Mouse (Mus musculus): Measurements from ENCODE around the gene Ankrd52. TPM values are rescaled to one million over a fixed set of nuclear protein-coding genes. Genes with fewer than 3 reads are reported as not detected.

Gene Ankrd52
- total RNA-seq, 2 experiments from 2014 or later, result 41.2 to 43.2 TPM

DNA sequence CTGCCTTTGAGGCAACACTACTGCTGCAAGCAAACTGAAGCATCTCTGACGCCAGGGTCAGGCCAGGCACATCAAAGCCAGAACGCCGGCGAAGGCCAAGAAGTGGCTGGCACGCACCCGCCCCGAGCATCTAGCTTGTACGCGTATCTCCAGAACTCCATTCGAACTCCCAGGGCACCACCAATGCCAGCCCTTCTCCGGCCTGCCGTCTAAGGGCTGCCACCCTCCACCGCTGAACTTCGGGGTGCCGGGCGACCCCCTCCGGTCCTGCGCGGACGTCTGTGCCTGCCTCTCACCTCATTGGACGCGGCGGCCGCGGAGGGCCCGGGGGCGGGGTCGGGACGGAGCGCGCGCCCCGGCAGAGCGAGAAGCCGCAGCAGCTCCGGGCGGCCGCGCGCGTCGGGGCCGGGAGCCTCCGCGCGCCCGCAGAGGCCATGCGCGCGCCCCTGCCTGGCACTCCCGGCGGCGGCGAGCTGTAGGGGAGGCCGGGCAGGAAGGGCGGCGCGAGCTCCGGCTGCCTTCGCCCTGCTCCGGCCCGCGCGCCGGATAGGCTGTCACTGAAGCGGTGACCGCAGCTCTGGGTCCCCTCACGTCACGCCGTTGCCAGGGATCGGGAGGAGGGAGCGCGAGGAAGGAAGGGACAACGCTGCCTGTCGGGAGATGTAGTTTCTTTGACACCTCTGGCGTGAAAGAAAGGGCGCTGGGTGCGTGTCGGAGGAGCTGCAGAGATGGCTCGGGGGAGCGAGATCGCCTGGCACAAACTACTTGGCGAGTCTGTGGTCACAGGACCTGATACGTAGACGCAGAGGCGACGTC lies 8.3 kb upstream of the Ankrd52 start, which contains the start of gene Coq10a:
TSS of gene Coq10a (minus strand) at position 596 of the 816 bp plus-strand sequence.
- peak; percentile 88 to 92 for DNase-seq
- intact Hi-C loops (cut with DNase I), result no loop called here

DNA sequence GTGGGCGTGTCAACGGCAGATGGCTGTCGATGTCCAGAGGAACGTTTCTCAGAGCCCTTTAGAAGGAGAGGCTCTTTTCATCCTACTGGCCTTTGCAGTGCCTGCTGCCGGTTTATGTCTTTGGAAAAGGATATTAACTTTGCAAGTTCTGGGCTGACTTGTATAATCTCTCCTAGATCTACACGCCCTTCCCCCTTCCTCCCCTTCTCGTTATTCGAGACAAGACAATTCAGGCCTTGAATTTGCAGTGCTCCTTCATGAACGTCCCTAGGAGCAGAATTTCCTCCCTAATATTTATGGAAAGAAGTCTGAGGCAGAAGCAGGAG lies 7.7 kb upstream of the Ankrd52 start:
- no peak for DNase-seq
- intact Hi-C loops (cut with DNase I), result no loop called here

DNA sequence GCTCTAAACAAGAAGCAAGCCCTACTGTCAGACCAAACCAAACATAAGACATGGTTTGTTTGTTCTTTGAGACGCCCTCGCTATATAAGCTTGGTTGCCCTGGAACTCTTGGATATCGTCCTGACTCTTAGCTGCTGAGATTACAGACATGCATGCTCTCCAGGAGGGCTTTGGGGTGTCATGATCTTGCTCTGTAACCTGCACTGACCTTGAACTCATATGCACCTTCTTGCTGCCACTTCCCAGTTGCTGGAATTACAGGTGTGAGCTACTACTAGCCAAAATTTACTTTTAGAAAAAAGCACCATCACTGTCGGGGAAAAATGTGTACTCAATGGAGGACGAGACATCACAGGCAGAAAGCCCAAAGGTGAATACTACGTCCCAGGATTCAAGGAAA lies 7.3 kb upstream of the Ankrd52 start:
- DNase-seq, result no peak
- intact Hi-C loops (cut with DNase I), result no loop called here

DNA sequence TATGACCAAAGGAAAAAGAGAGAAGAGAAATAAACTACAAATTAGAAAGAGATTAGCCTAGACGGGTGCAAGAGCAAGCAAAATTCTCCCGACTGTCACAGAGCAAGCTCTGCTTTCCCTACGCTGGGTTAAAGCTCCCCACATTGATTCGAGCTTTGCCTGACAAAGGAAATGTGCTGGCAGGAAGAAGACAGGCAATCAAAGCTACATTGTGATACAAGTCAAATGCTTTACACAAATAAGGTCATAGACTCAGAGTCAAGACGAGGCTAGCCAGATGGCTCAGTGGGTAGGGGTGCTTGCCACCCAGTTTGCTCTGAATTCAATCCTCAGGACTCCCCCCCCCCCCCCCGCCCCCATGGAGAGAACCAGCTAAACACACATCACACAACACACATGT lies 6.9 kb upstream of the Ankrd52 start:
- no peak for DNase-seq
- intact Hi-C loops (cut with DNase I), result no loop called here

DNA sequence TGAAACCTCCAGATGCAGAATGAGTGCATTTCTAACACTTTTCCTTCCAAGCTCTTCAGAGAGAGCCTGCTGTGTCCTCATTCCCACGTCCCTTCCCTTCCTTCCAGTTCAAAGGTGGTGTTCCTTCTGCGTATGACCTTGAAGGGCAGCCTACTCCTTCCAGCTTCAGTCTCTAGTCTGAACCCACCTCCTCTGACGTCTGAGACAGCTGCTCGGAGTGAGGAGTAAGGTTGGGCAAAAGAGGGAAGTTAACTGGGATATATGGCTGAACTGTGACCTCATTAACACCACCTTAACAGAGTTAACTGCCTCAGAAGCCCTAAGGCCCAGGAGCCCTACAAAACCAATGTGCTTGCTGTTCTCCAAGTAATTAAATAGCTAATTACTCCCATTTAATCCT lies 6.3 kb upstream of the Ankrd52 start:
- intact Hi-C loops (cut with DNase I), result no loop called here
- DNase-seq, result no peak

DNA sequence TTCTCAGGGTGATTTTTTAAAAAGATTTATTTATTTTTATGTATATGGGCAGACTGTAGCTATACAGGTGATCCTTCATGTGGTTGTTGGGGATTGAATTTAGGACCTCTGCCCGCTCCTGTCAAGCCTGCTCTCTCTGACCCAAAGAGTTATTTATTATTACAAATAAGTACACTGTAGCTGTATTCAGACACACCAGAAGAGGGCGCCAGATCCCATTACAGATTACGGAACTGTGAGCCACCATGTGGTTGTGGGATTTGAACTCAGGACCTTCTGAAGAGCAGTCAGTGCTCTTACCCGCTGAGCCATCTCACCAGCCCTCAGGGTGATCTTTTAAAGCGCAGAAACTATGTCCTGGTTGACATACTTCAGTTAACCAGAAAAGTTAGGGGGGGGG lies 4.8 kb upstream of the Ankrd52 start:
- no peak for DNase-seq
- intact Hi-C loops (cut with DNase I), result no loop called here

DNA sequence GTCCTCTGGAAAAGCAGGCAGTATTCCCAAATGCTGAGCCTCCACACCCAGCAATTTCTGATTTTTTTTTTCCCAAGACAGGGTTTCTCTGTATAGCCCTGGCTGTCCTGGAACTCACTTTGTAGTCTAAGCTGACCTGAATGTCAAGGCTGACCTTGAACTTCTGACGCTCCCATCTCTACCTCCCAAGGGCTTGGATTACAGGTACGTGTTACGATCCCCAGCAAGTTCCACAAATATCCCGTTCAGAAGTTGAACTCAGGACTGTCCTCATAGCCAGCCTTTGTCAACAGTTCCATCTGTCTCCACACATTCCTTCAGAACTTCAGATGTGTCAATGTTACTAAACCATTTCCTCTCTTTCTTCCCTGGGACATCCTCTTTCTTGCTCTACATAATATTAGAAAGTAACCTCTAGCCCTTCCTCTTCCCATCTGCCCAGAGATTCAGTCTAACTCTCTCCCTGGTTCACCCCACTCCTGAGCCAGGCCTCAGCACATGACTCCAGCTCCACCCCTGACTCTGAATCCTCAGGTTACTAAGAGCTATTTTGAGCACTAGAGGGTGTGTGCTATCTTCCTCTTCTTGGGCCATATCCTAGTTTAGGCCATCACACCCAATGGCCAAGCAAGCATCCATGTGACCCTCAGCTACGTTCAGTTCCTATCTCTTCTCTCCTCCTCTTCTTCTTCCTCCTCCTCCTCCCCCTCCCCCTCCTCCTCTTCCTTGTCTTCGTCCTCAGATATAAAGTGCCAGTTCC lies 3.7 kb upstream of the Ankrd52 start:
- no peak for DNase-seq
- intact Hi-C loops (cut with DNase I), result no loop called here

DNA sequence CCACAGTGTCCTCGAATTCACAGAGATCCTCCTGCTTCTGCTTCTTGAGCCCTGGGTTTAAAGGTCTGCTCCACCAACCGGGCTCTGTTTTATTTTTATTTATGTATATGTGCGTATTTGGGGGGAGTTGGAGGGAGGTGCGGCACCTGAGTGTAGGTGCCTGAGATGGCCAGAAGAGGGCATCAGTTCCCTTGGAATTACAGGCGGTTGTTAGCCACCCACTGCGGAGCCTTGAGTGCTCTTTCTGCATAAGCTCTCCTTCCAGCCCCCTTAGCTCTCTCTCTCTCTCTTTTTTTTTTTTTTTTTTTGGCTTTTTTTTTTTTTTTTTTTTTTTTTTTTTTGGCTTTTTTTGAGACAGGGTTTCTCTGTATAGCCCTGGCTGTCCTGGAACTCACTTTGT lies 2.5 kb upstream of the Ankrd52 start:
- intact Hi-C loops (cut with DNase I), result no loop called here

DNA sequence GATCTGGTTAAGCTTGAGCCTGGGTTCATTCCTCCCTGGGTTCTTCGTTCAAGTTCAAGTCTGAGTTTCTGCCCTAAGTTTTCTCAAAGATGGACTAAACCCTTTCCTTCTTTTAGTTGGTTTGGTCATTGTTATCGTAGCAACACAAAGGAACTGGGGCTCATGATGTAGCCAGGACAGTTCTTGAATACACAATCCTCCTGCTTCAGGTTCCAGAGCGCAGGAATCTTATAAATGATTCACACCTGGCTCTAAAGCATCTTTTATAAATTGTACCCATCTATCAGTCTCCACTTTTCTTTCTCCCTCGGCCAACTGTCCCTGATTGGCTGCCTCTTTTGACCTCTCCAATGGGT lies 838 bp upstream of the Ankrd52 start:
- intact Hi-C loops (cut with DNase I), result loop anchor here (5.0 kb wide), 1 partner anchor 39 kb away; the partner anchor contains the start of gene Cs
- no peak for DNase-seq

More for the DNA sequence above, 2.5 kb upstream of the Ankrd52 start:
- no peak for DNase-seq

DNA sequence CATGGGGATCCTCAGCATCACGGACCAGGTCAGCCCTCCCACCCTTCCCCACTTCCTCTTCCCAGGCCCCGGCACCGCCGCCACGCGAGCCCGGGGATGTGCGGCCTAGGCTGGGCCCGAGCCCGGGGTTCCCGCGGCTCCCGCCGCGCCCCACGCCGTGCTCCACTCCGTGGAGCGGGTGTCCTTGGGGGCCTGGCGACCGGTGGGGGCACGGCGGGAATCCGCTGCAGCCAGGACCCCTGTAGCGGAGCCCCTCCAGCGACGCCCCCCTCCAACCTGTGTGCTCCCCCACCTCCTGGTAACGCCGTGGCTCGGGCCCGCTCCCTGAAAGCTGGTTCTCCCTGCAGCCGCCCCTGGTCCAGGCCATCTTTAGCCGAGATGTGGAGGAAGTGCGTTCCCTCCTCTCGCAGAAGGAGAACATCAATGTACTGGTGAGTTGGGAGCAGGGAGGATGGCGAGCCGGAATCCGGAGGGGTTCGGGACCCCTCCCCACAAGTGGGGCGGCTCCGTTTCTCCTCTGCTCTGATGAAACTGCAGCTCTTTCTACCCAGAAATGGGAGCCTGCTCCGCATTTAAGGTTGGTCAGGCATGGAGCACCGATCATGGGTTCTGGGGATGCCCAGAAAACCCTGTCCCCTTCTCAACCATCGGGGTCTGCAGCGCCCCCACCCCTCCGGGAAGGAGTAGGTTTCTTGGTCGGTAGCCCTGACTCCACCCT lies 466 bp downstream of the Ankrd52 start:
- peak in 1 of 2 experiments; percentile 47 for DNase-seq
- intact Hi-C loops (cut with DNase I), result loop anchor here (1.0 to 5.0 kb wide), 2 partner anchors 32 to 40 kb away; partner anchors contain the start of gene Cs

DNA sequence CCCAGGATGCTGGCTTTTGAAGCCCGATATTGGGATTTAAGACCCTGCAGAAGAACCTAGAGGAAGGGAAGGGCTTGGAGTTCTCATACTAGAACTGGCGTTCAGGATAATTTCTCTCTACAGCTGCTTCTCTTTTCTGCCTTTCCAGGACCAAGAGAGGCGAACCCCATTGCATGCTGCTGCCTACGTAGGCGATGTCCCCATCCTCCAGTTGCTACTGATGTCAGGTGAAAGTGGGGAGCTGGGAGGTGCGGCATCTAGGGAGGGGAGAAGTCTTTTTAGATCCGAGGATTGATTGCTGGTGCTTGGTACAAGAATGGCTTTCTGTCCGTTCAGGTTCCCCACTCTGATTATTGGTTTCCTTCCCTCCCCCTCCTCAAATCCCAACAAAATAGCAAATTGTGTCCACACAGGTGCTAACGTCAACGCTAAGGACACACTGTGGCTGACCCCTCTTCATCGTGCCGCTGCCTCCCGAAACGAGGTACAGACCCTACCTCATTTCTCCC lies 1.1 kb downstream of the Ankrd52 start:
- intact Hi-C loops (cut with DNase I), result loop anchor here (1.0 to 5.0 kb wide), 2 partner anchors 31 to 41 kb away; partner anchors contain the start of gene Cs
- DNase-seq, result no peak

DNA sequence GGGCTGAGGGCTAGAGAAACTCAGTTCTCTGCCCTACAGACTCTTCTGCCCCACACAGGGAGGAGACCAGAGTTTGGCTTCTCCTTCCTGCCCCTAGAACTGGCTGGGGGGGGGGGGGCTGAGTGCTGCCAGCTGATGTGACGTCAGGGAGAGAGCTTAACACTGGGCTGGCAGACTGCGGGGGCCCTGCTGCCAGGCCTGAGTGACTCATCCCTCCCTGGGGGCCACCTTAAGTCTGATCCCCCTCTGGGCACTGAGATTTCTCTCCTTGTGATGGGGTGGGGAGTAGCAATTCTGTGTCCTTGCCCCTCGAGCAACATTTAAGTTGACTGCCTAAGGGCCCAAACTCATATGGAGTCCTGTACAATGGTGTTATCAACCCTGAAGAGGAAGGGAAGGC lies 1.5 kb downstream of the Ankrd52 start:
- intact Hi-C loops (cut with DNase I), result loop anchor here (5.0 kb wide), 1 partner anchor 41 kb away; the partner anchor contains the start of gene Cs
- no peak for DNase-seq

DNA sequence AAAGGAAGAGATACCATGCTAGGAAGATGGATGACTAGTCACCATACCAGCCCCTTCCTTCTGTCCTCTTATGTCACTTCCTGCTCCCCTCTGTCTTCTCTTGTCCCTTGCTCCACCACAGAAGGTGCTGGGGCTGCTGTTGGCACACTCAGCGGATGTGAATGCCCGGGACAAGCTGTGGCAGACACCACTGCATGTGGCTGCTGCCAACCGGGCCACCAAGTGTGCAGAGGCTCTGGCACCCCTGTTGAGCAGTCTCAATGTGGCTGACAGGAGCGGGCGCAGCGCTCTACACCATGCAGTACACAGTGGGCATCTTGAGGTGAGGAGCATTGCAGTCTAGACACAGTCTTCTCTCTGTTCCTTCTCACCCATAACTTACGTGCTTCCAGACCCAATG lies 2.3 kb downstream of the Ankrd52 start:
- DNase-seq, result no peak
- intact Hi-C loops (cut with DNase I), result loop anchor here (5.0 kb wide), 1 partner anchor 42 kb away; the partner anchor contains the start of gene Cs

DNA sequence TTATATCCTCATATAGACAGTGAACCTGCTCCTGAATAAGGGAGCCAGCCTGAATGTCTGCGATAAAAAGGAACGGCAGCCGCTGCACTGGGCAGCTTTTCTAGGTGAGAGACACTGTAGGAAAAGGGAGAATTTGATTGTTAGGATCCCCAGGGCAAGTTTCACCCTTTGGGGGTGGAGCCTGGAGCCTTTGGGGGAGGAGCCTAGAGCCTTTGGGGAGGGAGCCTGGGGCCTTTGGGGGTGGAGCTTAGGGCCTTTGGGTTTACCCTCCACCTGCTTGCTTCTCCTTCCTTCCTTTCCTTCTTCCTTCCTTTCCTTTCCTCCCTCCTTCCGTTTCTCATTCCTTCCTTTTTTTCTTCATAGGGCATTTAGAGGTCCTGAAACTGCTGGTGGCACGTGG lies 3.6 kb downstream of the Ankrd52 start:
- no peak for DNase-seq
- intact Hi-C loops (cut with DNase I), result no loop called here

DNA sequence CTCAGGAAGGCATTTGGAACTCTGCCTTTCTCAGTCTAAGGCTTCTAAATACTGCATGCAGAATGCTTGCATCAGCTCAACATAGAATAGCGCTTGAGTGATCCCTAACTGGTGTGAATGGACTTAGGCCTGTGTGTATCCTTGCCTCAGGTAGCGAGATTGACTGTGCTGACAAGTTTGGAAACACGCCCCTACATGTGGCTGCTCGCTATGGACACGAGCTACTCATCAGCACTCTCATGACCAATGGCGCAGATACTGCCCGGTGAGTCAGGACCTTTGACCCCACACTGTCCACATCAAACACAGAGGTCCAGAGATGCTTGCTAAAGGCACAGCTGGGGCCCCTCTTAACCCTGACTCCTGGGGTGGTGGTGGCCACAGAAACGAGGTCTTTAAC lies 5.6 kb downstream of the Ankrd52 start:
- intact Hi-C loops (cut with DNase I), result no loop called here

DNA sequence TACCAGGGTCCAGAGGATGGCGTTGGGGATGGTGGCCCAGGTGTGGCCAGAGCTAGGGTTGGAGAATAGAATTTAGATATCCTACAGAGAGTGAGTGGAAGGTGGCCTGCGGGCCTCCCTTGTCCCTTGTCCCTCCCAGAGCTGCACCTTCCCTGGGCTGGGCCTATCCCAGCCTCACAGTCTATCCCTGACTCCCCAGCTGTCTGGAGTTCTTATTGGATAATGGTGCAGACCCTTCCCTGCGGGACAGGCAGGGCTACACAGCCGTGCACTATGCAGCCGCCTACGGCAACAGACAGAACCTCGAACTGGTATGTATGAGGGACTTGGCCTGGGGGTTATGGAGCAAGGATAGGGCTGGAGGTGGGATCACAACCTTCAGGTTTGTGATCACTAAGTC lies 9.0 kb downstream of the Ankrd52 start:
- intact Hi-C loops (cut with DNase I), result no loop called here
- no peak for DNase-seq

More for the DNA sequence above, 5.6 kb downstream of the Ankrd52 start:
- no peak for DNase-seq

DNA sequence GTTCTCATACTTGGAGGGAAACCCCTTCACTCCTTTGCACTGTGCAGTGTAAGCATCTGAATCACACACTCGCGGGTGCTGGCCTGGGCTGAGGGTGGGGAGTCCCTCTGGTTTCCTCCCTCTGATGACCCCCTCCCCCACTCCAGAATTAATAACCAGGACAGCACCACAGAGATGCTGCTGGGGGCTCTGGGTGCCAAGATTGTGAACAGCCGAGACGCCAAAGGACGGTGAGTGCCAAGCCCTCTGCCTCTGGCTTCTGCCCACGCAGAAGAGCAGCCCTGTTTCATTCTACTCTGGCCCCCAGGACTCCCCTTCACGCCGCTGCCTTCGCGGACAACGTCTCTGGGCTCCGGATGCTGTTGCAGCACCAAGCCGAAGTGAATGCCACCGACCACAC lies 12.0 kb downstream of the Ankrd52 start:
- intact Hi-C loops (cut with DNase I), result no loop called here
- DNase-seq, result no peak

DNA sequence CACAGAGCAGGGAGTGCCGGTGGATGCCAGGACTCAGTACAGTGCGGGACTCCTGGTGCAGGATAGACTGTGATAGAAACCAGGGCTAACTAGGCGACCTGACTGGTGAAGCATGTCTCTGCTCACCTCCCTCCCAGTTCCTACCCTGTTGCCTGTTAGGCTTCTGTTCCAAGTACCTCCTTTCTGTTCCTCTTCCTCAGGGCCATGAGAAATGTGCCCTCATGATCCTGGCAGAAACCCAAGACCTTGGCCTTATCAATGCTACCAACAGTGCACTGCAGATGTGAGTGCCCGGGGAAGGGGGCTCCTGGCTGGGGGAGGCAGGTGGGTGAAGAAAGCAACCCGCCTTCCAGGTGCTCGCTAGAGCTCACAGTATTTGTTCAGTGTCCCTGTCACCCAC lies 12.7 kb downstream of the Ankrd52 start:
- DNase-seq, result no peak
- intact Hi-C loops (cut with DNase I), result no loop called here

DNA sequence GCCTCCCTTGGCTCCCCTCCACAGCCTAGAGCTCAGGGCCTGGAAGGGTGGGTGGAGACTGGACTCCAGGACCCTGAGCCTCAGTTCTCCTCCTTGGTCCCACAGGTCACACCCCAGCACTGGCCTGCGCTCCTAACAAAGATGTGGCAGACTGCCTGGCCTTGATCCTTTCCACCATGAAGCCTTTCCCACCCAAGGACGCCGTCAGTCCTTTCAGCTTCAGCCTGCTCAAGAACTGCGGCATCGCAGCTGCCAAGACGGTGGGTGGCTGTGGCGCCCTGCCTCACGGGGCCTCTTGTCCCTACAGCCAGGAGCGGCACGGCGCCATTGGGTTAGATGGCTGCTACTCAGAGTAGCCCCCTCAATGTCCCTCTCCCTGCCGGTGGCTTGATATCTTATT lies 13.5 kb downstream of the Ankrd52 start:
- intact Hi-C loops (cut with DNase I), result no loop called here
- no peak for DNase-seq

DNA sequence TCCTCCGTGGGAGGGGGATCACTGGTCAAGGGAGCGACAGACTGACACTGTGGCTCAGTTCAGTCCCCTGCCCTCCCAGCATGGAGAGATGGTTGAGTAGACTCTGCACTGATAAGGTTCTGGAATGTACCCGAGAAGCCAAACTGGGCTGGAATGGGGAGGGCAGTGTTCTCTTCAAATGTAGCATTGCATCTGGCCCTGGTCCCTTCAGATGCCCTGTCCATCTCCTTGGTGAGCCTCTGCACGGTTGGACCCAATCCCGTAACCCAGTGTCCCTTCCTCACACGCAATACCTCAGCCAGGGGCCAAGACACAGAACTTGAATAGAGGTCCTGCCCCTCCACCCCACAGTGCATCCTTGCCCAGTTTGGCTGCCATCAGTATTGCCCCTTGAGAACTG lies 14.9 kb downstream of the Ankrd52 start:
- DNase-seq, result no peak
- intact Hi-C loops (cut with DNase I), result no loop called here
